Mouse (Mus musculus): Measurements from ENCODE around the gene Atp8b2.

DNA sequence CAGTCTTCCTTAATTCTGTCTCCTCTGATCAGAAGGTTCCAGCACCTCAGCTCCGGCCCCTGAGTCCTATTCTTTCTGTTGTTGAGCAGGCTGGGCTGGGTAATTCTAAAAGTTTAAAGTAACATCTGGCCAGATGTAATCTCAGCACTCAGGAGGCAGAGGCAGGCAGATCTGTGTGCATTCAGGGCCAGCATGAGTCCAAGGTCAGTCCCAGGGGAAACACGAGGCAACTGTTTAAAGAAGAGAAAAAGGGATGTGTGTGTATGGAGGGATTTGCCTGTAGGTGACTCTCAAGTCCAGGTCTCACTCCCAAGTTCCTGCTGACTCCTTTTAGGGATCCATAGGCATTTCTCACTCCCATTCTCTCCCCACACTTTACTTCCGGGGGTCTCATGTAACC, 55.5 kb downstream of the Atp8b2 start:
- no peak for TF ChIP-seq CTCF (IDR thresholded peaks at IDR 0.05; ENCODE audit: low read depth)
- TF ChIP-seq EP300 (IDR thresholded peaks at IDR 0.05; ENCODE audit: low read depth) = no peak
